Mouse (Mus musculus) embryo, embryonic 9.5 days (tissue): ENCODE measurements around the gene Atf1.
A peak's percentile ranks its signal among the peaks of the same experiment; 100 is the strongest.

ENCODE experiments used
- DNase-seq: peaks from one replicate; pipeline ENCODE4 v3.0.0-alpha.2; 2017; ENCODE audit errors: extremely low spot score

The Atf1 gene

DNA sequence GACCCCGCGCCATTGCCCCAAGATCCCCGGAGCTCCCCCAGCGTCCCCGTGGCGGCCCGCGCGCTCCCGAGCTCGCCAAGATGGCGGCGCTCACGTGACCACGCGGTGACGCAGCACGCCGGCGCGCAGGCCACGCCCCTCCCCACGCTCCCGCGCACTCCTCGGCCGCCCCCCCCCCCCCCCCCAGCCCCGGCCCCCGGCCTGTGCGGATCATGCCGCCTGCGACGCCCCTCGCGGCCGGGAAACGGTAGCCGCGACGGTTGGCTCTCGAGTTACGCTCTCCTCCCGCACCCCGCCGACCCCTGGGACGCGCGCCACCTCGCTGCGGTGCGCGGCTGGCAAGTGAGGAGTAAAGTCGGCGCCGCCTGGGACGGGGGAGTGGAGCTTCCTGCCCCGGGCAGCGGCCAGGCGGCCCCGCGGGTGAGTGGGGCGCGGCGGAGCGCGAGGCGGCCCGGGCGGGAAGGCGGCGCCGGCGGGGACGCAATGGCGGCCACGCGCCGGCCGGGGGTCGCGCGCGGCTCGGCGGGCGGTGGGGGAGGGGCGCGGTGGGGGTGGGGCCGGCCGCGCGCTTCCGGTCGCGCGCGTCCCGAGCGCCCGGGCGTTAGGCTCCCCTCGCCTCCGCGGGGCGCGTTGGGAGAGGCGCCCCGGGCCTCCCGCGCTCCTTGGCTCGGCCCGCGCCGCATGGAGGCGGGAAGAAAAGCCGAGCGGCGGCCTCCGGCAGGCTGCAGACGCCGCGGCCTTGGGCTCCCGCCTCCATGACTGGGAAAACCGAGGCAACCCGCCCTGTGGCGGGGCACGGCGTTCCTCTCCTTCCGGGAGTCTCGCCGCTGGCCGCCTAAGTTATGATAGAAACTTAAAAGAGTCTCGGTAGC lies at the start of gene Atf1:
Gene Atf1 (plus strand): TSS at position 157 of the 872 bp plus-strand sequence.
- peak; percentile 95 for DNase-seq

DNA sequence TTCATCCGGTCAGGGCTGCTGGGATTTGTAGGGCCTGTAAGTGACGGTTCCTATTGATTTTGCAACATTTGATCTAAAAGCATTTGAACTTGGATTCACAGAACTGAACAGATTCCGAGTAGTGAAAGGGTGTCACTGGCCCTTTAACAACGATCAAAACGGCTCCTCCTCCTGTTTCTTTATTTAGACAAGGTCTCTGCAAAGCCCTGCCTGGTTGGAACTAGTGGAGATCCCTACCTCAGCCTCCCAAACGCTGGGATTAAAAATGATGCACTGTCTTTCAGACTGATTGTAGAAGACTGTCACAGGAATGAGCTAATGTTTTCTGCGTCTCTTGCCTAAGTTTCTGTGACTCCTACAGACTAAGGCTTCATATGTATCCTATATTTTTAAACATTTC lies 49.1 kb upstream of the Atf1 start:
- no peak for DNase-seq

DNA sequence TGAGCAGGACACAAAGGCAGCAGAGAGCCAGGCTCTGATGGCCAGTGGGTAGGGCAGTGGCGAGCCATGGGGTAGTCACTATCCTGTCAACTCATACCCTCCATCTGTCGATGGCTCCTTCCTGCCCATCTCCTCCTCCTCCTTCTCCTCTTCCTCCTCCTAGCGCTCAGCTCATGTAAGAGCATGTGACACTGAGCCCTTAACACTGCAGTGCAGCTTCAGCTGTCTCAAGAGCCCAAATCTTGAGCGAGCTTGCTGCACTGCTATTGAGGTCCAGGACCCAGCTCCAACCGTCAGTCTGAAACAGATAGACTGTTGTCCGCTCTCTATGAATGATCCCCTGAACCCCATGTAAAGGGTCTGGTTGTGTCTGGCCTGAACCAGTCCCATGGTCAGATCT lies 47.9 kb upstream of the Atf1 start:
- DNase-seq: no peak

DNA sequence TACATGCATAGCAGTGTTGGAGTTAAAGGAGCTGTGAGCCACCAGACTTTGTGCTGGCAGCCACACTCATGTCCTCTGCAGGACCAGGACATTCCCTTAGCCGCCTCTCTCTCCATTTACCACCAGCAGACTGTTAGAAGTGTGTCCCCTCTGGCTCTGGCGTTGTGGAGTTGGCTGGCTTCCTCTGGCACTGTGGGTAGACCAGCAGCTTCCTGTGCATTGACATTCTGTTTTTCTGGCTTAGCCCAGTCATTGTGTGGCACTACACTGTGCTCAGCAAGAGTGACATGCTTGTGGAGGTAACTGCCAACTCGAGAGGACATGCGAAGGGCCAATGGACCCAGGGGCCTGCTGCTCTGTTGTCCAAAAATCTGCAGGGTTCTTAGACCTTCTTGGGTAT lies 47.4 kb upstream of the Atf1 start:
- no peak for DNase-seq

DNA sequence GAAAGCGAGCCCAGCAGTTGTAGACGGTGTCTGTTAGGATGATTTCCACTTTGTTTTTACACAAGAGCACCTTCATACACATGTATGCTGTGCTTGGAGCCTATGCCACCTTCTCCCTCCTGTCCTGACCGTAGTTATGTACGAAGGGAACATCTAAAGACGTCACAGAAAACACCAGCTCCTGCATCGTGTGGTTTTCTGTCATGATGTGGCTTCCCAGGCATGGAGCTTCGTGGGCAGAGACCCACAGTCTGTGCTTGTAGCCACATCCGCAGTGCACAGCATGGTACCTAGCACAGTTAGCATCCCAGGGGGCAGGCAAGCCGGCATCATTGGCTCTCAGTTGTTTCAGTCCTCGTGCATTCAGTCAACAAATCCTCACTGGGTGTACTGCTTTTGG lies 45.8 kb upstream of the Atf1 start:
- no peak for DNase-seq

- DNase-seq: no peak
Observed at GRCm38 (mm10) chr15:100182526-100183280, 44.9 kb upstream of the Atf1 start.

GRCm38 (mm10) chr15:100183510-100183909 lies 44.1 kb upstream of the Atf1 start:
- DNase-seq: no peak

GRCm38 (mm10) chr15:100184821-100185496 lies 42.7 kb upstream of the Atf1 start:
- DNase-seq: no peak

DNA sequence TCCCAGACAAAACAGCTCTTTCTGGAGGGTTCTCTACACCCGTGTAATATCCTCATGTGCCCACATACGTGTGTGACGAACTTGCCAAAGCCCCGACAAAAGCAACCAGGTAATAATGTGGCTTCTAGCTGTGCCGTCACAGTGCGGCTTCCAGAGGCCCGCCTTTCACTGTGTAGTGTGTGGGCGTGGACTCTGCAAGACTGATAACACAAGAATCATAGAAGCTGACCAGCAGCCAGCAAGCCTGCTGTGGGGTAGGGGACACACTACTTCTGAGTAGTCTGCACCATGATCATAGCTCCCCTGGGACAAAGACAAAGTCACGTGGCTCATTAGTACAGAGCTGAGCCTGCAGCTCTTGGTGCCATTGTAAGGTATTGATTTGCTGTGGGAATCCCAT lies 41.4 kb upstream of the Atf1 start:
- no peak for DNase-seq

DNA sequence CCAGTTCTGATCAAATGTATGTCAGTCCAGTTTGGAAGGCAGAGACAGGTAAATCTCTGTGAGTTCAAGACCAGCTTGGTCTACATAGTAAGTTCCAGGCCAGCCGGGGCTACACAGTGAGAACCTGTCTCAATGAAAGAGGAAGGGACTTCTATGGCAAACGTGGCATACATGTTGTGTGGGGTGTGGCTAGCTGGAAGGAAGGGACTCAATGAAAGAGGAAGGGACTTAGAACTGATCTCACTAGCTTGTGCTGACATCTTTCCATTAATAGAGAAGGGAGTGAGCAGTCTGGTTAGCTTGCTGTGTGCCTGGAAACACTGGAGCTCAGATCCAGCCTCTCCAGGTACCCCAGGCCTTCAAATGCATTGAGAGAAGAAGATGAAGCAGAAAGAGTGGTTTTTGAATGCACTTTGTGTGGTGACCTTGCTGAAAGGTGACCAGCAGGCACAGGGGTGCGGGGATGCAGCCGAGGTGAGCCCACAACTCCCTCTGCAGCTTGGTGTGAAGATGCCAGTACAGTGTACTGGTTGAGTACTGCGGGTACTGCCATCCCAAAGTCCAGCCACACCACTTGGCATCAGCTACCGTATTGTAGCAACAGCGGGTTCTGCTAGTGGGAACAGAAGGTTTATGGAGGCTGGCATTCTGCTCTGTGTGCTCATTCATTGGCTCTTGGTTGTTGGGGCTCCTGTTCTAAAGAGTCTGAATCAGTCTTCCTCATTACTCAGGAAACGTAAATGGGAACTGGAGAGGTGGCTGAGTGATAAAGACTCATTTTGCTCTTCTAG lies 40.5 kb upstream of the Atf1 start:
- DNase-seq: no peak

DNA sequence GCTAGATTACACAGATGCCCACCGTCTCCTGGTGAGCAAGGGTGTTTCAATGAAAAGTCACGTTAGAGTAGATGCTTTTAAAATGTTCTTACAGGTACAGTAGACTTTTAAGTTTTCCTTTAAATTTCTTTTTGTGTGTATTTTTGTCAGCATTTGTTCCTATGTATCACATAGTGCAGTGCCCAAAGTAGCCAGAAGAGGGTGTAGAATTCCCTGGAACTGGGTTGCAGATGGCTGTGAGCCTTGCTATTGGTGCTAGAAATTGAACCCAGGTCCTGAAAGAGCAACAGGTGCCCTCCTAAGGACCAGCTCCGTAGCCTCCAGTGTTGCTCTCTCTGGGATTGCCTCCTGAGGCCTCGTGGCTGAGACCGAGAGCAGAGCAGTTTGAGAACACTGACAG lies 39.1 kb upstream of the Atf1 start:
- no peak for DNase-seq

- no peak for DNase-seq
Observed at GRCm38 (mm10) chr15:100188962-100189404, 38.6 kb upstream of the Atf1 start.

DNA sequence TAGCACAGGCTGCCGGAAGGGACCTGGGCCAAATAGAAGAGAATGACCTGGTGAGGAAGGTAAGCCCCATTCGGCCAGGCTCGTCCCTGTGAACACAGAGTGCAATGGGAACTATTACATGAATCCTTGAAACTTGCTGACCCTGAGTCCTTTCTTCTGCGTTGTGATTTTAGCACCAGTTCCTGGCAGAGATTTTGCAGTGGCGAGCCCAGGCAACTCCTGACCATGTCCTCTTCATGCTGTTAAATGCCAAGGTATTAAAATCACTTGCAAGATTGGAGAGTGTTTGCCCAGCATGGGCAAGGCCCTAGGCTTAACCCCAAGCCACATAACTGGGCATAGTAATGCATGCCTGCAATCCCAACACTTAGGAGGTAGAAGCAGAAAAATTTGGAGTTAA lies 37.5 kb upstream of the Atf1 start:
- no peak for DNase-seq

GRCm38 (mm10) chr15:100198983-100199745 lies 28.5 kb upstream of the Atf1 start:
- no peak for DNase-seq

DNA sequence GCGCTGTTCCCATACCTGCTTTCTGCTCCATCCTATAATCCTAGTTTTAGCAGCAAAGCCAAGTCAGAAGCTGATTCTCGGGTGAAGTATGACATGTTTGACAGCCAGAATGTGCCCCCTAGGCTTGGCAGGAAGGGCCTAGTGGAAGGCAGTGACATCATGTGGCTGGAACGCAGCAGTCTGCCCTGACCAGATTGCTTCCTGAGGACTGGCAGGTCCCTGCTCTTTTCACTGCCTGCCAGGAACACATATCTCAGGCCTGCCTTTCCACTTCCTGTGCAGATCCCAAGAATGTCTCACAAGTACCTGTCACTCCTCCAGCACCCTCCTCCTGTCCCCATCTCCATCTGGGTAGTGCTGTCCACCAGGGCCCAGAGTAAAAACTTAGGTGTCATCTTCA lies 27.8 kb upstream of the Atf1 start:
- DNase-seq: no peak

GRCm38 (mm10) chr15:100201806-100202205 lies 25.8 kb upstream of the Atf1 start:
- DNase-seq: no peak

- no peak for DNase-seq
Observed at GRCm38 (mm10) chr15:100202431-100203015, 25.1 kb upstream of the Atf1 start.

DNA sequence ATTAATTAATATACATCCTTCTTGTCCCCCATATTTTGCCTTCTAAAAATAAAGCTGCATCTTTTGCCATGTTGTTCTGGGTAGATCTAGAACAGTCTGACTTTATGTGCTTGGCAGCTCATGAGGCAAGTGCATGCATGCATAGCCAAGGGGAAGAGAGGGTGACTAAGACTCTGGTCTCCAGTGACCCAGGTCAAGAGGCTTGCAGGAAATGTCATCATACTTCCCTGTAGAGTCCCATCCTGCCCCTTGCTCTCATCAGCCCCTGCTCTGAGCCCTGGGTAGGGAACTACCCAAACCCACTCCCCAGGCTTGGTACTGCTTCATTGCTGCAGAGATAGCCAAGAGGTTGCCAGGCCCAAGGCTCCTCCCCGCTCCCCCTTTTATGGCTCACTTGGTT lies 23.0 kb upstream of the Atf1 start:
- no peak for DNase-seq

DNA sequence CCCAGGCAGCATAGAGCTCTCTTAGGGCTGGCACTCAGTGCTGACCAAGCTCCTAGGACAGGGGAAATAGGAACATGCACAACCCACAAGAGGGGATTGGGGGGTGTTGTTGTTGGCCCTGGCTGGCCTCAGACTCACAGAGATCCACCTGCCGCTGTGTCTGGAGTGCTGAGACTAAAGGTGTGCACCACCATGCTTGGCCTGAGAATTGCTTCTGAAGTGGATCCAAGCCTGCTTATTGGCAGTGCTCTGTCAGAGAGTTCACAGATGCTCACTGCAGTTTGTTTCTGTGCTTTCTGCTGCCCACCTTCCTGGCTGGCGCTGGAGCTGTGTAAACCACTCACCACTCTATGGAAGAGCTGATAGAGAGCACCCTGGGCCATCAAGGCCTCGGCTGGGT lies 17.6 kb upstream of the Atf1 start:
- DNase-seq: no peak

GRCm38 (mm10) chr15:100213339-100213738 lies 14.3 kb upstream of the Atf1 start:
- DNase-seq: no peak

DNA sequence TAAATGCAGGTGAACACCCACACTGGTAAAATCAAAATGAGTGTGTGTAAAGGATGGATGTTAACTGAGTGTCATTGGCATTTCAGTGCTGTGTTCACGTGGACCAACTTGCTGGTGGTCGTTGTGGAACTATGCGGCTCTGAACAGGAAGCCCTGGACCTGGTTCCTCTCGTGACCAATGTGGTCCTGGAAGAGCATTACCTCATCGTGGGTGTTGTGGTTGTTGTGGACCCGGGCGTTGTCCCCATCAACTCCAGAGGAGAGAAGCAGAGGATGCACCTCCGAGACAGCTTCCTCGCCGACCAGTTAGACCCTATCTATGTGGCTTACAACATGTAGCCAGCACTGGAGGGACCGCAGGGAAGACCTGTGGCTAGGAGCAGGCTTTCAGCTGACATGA lies 12.5 kb upstream of the Atf1 start:
- no peak for DNase-seq
